Mouse (Mus musculus) forebrain, embryonic 12.5 days (tissue): ENCODE measurements at regions not wholly inside any gene's neighbourhood (a gene's known extent, or its start where the extent isn't known, plus 50 kb on each side); places are given as distances from the start of the nearest gene placed in this dataset.
A peak's percentile ranks its signal among the peaks of the same experiment; 100 is the strongest.

ENCODE experiments used
- ATAC-seq: fragments of 200-750 bp; cut with Nextera tagmentation; 2 replicates; pipeline ENCODE4 v1.8.0; 2017; ENCODE audit warnings: moderate TSS enrichment; ENCODE audit not compliant: low FRiP score
- H3K27ac ChIP-seq: fragments of 300-500 bp; sonication (generic); 2 replicates; pipeline ENCODE4 v1.5.1; 2016; ENCODE audit warnings: mild to moderate bottlenecking
- H3K27me3 ChIP-seq: fragments of 300-500 bp; sonication (generic); 2 replicates; pipeline ENCODE4 v1.6.1; 2016; ENCODE audit warnings: mild to moderate bottlenecking
- H3K36me3 ChIP-seq: fragments of 300-500 bp; sonication (generic); replicated peaks from 2 replicates; pipeline ENCODE4 v1.6.1; 2016; ENCODE audit warnings: mild to moderate bottlenecking
- H3K4me1 ChIP-seq: fragments of 300-500 bp; sonication (generic); 2 replicates; pipeline ENCODE4 v1.6.1; 2016
- H3K4me2 ChIP-seq: fragments of 300-500 bp; sonication (generic); 2 replicates; pipeline ENCODE4 v1.6.1; 2016; ENCODE audit warnings: mild to moderate bottlenecking, moderate library complexity
- H3K4me3 ChIP-seq: fragments of 300-500 bp; sonication (generic); replicated peaks from 2 replicates; pipeline ENCODE4 v1.5.1; 2016; ENCODE audit warnings: mild to moderate bottlenecking
- H3K9ac ChIP-seq: fragments of 300-500 bp; sonication (generic); 2 replicates; pipeline ENCODE4 v1.6.1; 2016; ENCODE audit warnings: mild to moderate bottlenecking
- H3K9me3 ChIP-seq: fragments of 300-500 bp; sonication (generic); 2 replicates; pipeline ENCODE4 v1.6.1; 2016
- WGBS: fragments of 180-500 bp; shearing (Covaris S2); methylation state at CpG from one replicate; pipeline ENCODE4 v1.1.7; 2016; 5-methylcytosine and 5-hydroxymethylcytosine counted together

- no peak overlapping the region for H3K4me3 ChIP-seq
- no peak for ATAC-seq
- WGBS = 93% methylated on average over 3 of the region's 3 CpGs
- H3K36me3 ChIP-seq = no peaks in the 10 kb centered on the region
- no peaks in the 10 kb centered on the region for H3K9me3 ChIP-seq
- H3K9ac ChIP-seq = no peak overlapping the region
- H3K27me3 ChIP-seq = no peaks in the 10 kb centered on the region
- H3K4me1 ChIP-seq = no peaks in the 10 kb centered on the region
- H3K4me2 ChIP-seq = no peak overlapping the region
- no peak overlapping the region for H3K27ac ChIP-seq
Measured at GRCm38 (mm10) chr13:102579638-102580037, 113.7 kb upstream of the Cd180 start.

GRCm38 (mm10) chr13:102583984-102584645 is 109.2 kb upstream of the Cd180 start:
- peaks cover under 1% of the 10 kb centered on the region; the same call in 1 of the 2 replicates for H3K4me1 ChIP-seq
- 88% methylated on average over 12 of the region's 12 CpGs for WGBS
- no peaks in the 10 kb centered on the region for H3K9me3 ChIP-seq
- H3K36me3 ChIP-seq = no peaks in the 10 kb centered on the region
- no peak for ATAC-seq
- no peaks in the 10 kb centered on the region for H3K27me3 ChIP-seq
- no peak overlapping the region for H3K27ac ChIP-seq
- no peak overlapping the region for H3K4me2 ChIP-seq
- H3K9ac ChIP-seq = no peak overlapping the region
- H3K4me3 ChIP-seq = no peak overlapping the region

- H3K9me3 ChIP-seq = no peaks in the 10 kb centered on the region
- no peaks in the 10 kb centered on the region for H3K27me3 ChIP-seq
- no peak overlapping the region for H3K27ac ChIP-seq
- H3K4me3 ChIP-seq = no peak overlapping the region
- H3K36me3 ChIP-seq = no peaks in the 10 kb centered on the region
- H3K9ac ChIP-seq = no peak overlapping the region
- ATAC-seq = no peak
- 75% methylated on average over 6 of the region's 6 CpGs for WGBS
- peaks cover 19% of the 10 kb centered on the region for H3K4me1 ChIP-seq
- H3K4me2 ChIP-seq = no peak overlapping the region
Measured at GRCm38 (mm10) chr13:102586215-102586614, 107.1 kb upstream of the Cd180 start.

GRCm38 (mm10) chr13:102589680-102590435 is 103.5 kb upstream of the Cd180 start:
- ATAC-seq = peak; percentile 27; the same call in 1 of the 2 replicates
- H3K9me3 ChIP-seq = no peaks in the 10 kb centered on the region

DNA sequence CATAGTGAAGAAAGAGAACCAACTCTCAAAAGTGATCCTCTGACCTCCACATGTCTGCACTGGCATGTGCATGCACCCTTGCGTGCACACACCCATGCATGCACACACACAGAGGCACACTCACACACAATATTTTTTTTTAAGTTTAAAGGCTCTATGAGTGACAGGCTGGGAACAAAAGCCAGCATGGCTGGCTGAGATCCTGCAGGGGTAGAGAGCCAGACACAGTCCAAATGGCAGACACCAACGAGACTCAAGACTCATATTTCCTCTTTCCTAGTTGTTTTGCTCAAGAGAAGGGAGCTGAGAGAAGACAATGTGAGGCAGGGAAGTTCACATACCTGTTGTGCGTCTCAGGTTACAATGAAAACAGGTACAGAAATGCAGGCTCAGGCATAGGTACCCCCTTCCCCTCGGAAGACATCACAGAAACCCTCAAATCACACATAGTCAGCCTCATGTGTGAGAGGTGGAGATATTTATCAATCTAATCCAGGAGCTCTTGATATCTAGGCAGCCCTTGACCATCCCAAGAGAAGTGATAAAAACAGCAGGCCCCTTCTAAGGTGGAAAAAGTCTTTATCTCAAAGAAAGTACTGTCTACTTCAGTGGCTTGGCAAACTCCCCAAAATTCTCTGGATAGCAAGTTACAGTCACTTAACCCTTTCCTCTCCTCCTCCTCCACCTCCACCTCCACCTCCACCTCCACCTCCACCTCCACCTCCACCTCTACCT is 101.4 kb upstream of the Cd180 start:
- no peaks in the 10 kb centered on the region for H3K27me3 ChIP-seq
- peaks cover 19% of the 10 kb centered on the region for H3K4me1 ChIP-seq
- no peak overlapping the region for H3K9ac ChIP-seq
- no peak for ATAC-seq
- no peak overlapping the region for H3K4me2 ChIP-seq
- 81% methylated on average over 4 of the region's 4 CpGs for WGBS
- H3K4me3 ChIP-seq = no peak overlapping the region
- H3K27ac ChIP-seq = no peak overlapping the region
- H3K36me3 ChIP-seq = no peaks in the 10 kb centered on the region
- H3K9me3 ChIP-seq = no peaks in the 10 kb centered on the region

More at GRCm38 (mm10) chr13:102589680-102590435, 103.5 kb upstream of the Cd180 start:
- Histone ChIP-seq H3K4me2 (no peak overlapping the region; the same call in 1 of the 2 replicates), H3K4me1 (peaks cover 19% of the 10 kb centered on the region), H3K4me3 (no peak overlapping the region), H3K27ac (peak overlapping the region; percentile 36; the same call in 1 of the 2 replicates), H3K9ac (no peak overlapping the region), H3K36me3 (no peaks in the 10 kb centered on the region), H3K27me3 (no peaks in the 10 kb centered on the region)
- WGBS = 52% methylated on average over 18 of the region's 18 CpGs

GRCm38 (mm10) chr13:102593405-102594200 is 99.8 kb upstream of the Cd180 start:
- Histone ChIP-seq H3K36me3 (no peaks in the 10 kb centered on the region), H3K27ac (no peak overlapping the region), H3K4me3 (no peak overlapping the region), H3K9ac (no peak overlapping the region), H3K4me2 (no peak overlapping the region), H3K27me3 (no peaks in the 10 kb centered on the region), H3K4me1 (peaks cover 19% of the 10 kb centered on the region), H3K9me3 (no peaks in the 10 kb centered on the region)
- no peak for ATAC-seq
- 94% methylated on average over 12 of the region's 12 CpGs for WGBS

GRCm38 (mm10) chr13:102594201-102594600 is 99.2 kb upstream of the Cd180 start:
- Histone ChIP-seq H3K4me3 (no peak overlapping the region), H3K4me1 (peaks cover 18% of the 10 kb centered on the region), H3K27ac (no peak overlapping the region), H3K27me3 (no peaks in the 10 kb centered on the region), H3K36me3 (no peaks in the 10 kb centered on the region), H3K9ac (no peak overlapping the region), H3K9me3 (no peaks in the 10 kb centered on the region), H3K4me2 (no peak overlapping the region)
- 94% methylated on average over 3 of the region's 3 CpGs for WGBS
- no peak for ATAC-seq

DNA sequence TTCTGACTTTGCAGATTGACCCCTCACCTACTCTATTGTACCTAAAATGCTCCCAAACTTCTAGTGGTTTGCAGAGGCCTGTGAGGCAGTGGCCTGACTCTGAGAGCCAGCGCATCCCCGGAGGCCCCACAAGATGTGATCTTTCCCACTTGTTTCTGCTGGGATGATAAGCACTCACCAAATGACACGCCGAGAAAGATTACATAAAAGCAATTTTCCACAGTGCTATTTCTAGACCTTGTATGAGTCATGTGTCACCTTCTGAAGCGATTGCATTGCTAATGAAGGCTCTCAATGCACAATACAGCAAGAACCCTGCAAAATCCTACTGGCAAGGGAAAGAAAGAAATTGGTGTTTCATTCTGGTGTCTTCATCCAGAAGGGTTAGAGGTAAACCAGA is 97.8 kb upstream of the Cd180 start:
- no peak overlapping the region for H3K4me3 ChIP-seq
- 87% methylated on average over 5 of the region's 5 CpGs for WGBS
- ATAC-seq = no peak

GRCm38 (mm10) chr13:102596101-102596500 is 97.3 kb upstream of the Cd180 start:
- Histone ChIP-seq H3K9ac (no peak overlapping the region), H3K27ac (no peak overlapping the region), H3K36me3 (no peaks in the 10 kb centered on the region), H3K9me3 (no peaks in the 10 kb centered on the region), H3K4me3 (no peak overlapping the region), H3K4me1 (peaks cover 6% of the 10 kb centered on the region; the same call in 1 of the 2 replicates), H3K27me3 (no peaks in the 10 kb centered on the region), H3K4me2 (no peak overlapping the region)
- ATAC-seq = no peak
- WGBS = 93% methylated on average over 2 of the region's 2 CpGs

More for the DNA sequence above, 97.8 kb upstream of the Cd180 start:
- Histone ChIP-seq H3K27me3 (no peaks in the 10 kb centered on the region), H3K9me3 (no peaks in the 10 kb centered on the region), H3K36me3 (no peaks in the 10 kb centered on the region), H3K4me2 (no peak overlapping the region), H3K4me1 (peaks cover 9% of the 10 kb centered on the region), H3K27ac (no peak overlapping the region), H3K9ac (no peak overlapping the region)

- WGBS = 80% methylated on average over 5 of the region's 5 CpGs
- no peak overlapping the region for H3K4me2 ChIP-seq
- H3K9me3 ChIP-seq = no peaks in the 10 kb centered on the region
- no peak overlapping the region for H3K4me3 ChIP-seq
- ATAC-seq = no peak
- H3K9ac ChIP-seq = no peak overlapping the region
- H3K27ac ChIP-seq = no peak overlapping the region
- no peaks in the 10 kb centered on the region for H3K27me3 ChIP-seq
- no peaks in the 10 kb centered on the region for H3K36me3 ChIP-seq
- peaks cover 6% of the 10 kb centered on the region; the same call in 1 of the 2 replicates for H3K4me1 ChIP-seq
Measured at GRCm38 (mm10) chr13:102598181-102598580, 95.2 kb upstream of the Cd180 start.

DNA sequence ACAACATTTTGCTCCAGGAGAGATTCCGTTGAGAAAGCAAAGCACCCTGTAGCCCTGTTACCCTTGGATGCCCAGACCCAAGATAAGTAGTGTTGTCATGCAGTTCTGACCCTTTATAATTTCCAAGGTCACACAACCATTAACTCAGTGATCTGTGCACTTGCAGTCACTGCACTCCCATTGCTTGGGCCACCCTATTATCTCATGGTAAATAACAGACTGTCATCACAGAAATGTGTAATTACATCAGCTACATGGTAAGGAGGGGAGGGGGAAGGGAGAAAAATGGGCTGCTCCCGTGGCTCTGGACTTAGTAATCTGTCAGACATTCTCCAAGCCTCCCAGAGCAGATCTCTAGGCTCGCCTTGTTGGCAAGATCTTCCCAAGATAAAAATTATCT is 93.8 kb upstream of the Cd180 start:
- ATAC-seq = 0 out of 2 replicates have a peak, but pooled peaks have one; percentile 39
- H3K36me3 ChIP-seq = no peaks in the 10 kb centered on the region
- H3K4me3 ChIP-seq = no peak overlapping the region
- no peaks in the 10 kb centered on the region for H3K9me3 ChIP-seq
- H3K4me1 ChIP-seq = peaks cover 6% of the 10 kb centered on the region; the same call in 1 of the 2 replicates
- no peak overlapping the region for H3K9ac ChIP-seq
- no peak overlapping the region for H3K4me2 ChIP-seq
- H3K27me3 ChIP-seq = no peaks in the 10 kb centered on the region
- no peak overlapping the region for H3K27ac ChIP-seq
- WGBS = 57% methylated on average over 3 of the region's 3 CpGs
